Mouse (Mus musculus) forebrain, embryonic 14.5 days (tissue): ENCODE data around the gene Ptprn2. TPM values are rescaled to one million over a fixed set of nuclear protein-coding genes. Genes with fewer than 3 reads are reported as not detected.
"Not testable (repeated sequence)": the region's sequence is repeated elsewhere in the genome, so short reads cannot be mapped to it uniquely, and the experiment has no call there.

Experiments used
- ATAC-seq: fragments of 200-750 bp; cut with Nextera tagmentation; 2 replicates; pipeline ENCODE4 v1.8.0; 2017; ENCODE audit warnings: mild to moderate bottlenecking, moderate library complexity
- DNase-seq: peaks from one replicate; pipeline ENCODE4 v3.0.0-alpha.2; 2015; ENCODE audit warnings: low spot score
- H3K27ac ChIP-seq: fragments of 300-500 bp; sonication (generic); 2 replicates; pipeline ENCODE4 v1.5.1; 2014; ENCODE audit warnings: low read depth, mild to moderate bottlenecking, control low read depth, low read length, moderate library complexity
- H3K27me3 ChIP-seq: fragments of 300-500 bp; sonication (generic); replicated peaks from 2 replicates; pipeline ENCODE4 v1.6.1; 2014; ENCODE audit warnings: low read length, control low read depth, mixed read lengths; ENCODE audit not compliant: control insufficient read depth, insufficient read depth
- H3K36me3 ChIP-seq: fragments of 300-500 bp; sonication (generic); 2 replicates; pipeline ENCODE4 v1.6.1; 2014; ENCODE audit warnings: low read length, control low read depth; ENCODE audit not compliant: control insufficient read depth, insufficient read depth
- H3K4me1 ChIP-seq: fragments of 300-500 bp; sonication (generic); 2 replicates; pipeline ENCODE4 v1.6.1; 2014; ENCODE audit warnings: antibody characterized with exemption, low read length, control low read depth; ENCODE audit not compliant: control insufficient read depth, insufficient read depth
- H3K4me2 ChIP-seq: fragments of 300-500 bp; sonication (generic); 2 replicates; pipeline ENCODE4 v1.6.1; 2014; ENCODE audit warnings: mild to moderate bottlenecking, control low read depth, low read length
- H3K4me3 ChIP-seq: fragments of 300-500 bp; sonication (generic); 2 replicates; pipeline ENCODE4 v1.5.1; 2014; ENCODE audit warnings: low read depth, low read length, control low read depth
- H3K9ac ChIP-seq: fragments of 300-500 bp; sonication (generic); 2 replicates; pipeline ENCODE4 v1.6.1; 2014; ENCODE audit warnings: mild to moderate bottlenecking, low read length, control low read depth, moderate library complexity
- H3K9me3 ChIP-seq: fragments of 300-500 bp; sonication (generic); replicated peaks from 2 replicates; pipeline ENCODE4 v1.6.1; 2016; ENCODE audit warnings: low read length, control low read depth, mixed read lengths; ENCODE audit not compliant: control insufficient read depth
- WGBS: fragments of 180-500 bp; shearing (Covaris S2); extraction: QIAGEN DNeasy Blood & Tissue Kit; methylation state at CpG from one replicate; pipeline ENCODE4 v1.1.7; 2014; 5-methylcytosine and 5-hydroxymethylcytosine counted together
- polyA plus RNA-seq: library from polyadenylated mRNA; unstranded; fragments of >200 nt; fragmentation: Nextera tagmentation; extraction: Ambion mirVana; gene quantifications from 2 replicates; pipeline ENCODE4 v1.2.1, GENCODE M21; 2014

Ptprn2 gene
- polyA plus RNA-seq, 1 experiment from 2014 or later = 4.1 TPM

DNA sequence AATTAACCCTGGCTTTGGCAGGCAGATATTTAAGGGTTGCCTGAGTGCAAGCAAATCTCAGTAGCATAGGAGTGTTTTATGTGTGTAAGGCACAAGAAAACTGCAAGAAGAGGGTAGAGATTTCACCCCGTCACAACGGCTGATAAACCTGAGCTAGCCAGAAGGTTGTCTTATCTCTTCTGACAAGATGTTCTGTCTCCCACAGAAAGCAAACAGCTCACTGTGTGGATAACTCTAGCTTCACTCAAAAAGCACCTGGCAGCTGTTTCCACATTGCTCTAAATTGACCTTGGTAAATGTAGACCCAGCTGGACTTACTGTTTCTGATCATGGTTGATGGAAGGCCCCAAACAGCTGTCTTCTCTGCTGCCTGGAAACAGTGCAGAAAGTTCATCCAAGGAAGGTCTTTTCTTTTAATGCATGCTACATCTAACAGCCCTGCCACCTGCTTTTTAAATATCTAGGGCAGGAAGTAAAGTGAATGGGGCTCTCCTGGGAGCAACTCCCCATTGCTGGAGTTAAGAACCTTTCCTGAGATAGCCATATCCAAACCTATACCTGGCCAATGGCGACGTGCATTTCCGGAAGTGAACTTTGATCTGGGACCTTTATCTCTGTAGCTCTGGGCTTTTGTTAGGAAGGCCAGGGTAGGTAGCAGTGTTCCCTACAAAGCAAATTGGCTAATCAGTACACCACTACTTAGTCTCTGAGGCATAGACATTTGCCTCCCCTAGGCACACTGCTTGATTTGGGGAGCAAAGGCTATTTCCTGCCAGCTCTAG, 5.2 kb downstream of the Ptprn2 start:
- 92% methylated on average over 5 of the region's 5 CpGs for WGBS
- Histone ChIP-seq H3K36me3 (no peaks in the 10 kb centered on the region), H3K4me2 (no peak overlapping the region), H3K9me3 (no peaks in the 10 kb centered on the region), H3K27me3 (no peaks in the 10 kb centered on the region), H3K9ac (no peak overlapping the region), H3K27ac (no peak overlapping the region), H3K4me1 (0 out of 2 replicates have a peak, but pooled peaks cover 2% of the 10 kb centered on the region), H3K4me3 (no peak overlapping the region)
- ATAC-seq (no peak), DNase-seq (no peak)

DNA sequence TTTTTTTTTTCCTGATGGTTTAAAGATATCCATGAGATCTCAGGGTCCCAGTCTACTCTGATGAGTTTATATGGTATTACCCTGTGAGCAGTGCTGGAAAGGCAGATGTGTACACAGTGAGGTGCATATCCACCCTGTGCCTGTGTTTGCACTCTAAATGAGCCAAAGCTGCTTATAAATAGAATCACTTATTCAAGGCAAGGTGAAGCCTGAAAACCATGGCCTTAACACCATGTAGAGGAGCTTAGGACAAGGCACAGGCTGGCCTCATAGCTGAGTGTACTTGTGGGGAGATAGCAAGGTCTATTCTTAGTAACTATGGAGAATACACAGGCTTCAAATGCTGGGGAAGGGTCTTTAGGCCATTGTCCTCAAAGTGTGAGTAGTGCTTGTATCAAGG, 13.1 kb downstream of the Ptprn2 start:
- no peak for ATAC-seq
- Histone ChIP-seq H3K27me3 (no peaks in the 10 kb centered on the region), H3K4me2 (no peak overlapping the region), H3K9ac (no peak overlapping the region), H3K9me3 (no peaks in the 10 kb centered on the region), H3K4me3 (no peak overlapping the region), H3K27ac (no peak overlapping the region), H3K4me1 (no peaks in the 10 kb centered on the region), H3K36me3 (no peaks in the 10 kb centered on the region)
- DNase-seq = no peak

DNA sequence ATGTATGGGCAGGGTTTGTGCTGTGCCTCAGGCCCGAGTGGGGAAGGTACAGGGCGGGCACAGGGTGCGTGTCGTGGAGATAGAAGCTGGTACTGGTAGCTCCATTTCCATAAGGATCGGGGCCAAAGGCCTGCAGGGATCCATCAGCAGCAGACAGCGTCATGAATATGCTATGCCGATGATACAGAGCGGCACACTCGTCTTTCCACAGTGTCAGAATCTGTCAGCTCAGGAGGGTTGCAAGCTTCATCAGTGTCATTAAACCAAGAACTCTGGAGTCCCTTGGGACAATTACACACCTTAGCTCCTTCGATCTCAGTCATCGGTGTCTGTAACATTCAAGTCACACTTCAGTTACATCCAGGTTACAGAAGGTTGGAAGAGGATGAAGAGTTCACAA, 15.1 kb downstream of the Ptprn2 start:
- ATAC-seq (no peak), DNase-seq (peak; percentile 7)
- H3K4me1 ChIP-seq = no peaks in the 10 kb centered on the region
- H3K27me3 ChIP-seq = no peaks in the 10 kb centered on the region
- WGBS = 89% methylated on average over 11 of the region's 11 CpGs
- H3K27ac ChIP-seq = no peak overlapping the region
- H3K9ac ChIP-seq = no peak overlapping the region
- H3K36me3 ChIP-seq = no peaks in the 10 kb centered on the region
- H3K4me2 ChIP-seq = no peak overlapping the region
- no peak overlapping the region for H3K4me3 ChIP-seq
- no peaks in the 10 kb centered on the region for H3K9me3 ChIP-seq

DNA sequence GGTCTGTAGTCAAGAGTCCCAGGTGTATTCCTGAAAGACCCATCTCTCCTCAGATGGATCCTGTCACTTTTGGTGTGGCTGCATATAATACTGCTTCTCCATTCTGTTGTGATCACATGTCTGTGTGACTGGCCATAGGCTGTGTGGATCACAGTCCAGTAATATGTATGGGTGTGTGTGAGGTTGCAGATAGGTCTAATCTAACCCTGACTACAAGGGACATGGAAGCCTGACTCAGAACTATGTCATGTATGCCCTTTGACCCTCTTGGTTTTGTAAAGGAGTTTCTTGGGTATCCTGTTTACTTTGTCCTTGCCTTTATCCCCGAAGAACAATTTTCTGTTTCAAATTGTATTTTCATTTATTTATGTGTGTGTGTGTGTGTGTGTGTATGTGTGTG, 27.0 kb downstream of the Ptprn2 start:
- Histone ChIP-seq H3K36me3 (no peaks in the 10 kb centered on the region), H3K27ac (no peak overlapping the region), H3K9ac (no peak overlapping the region), H3K4me2 (no peak overlapping the region), H3K27me3 (no peaks in the 10 kb centered on the region), H3K9me3 (no peaks in the 10 kb centered on the region), H3K4me3 (no peak overlapping the region), H3K4me1 (no peaks in the 10 kb centered on the region)
- WGBS = 89% methylated on average over 1 of the region's 1 CpGs
- no peak for ATAC-seq
- DNase-seq = no peak

DNA sequence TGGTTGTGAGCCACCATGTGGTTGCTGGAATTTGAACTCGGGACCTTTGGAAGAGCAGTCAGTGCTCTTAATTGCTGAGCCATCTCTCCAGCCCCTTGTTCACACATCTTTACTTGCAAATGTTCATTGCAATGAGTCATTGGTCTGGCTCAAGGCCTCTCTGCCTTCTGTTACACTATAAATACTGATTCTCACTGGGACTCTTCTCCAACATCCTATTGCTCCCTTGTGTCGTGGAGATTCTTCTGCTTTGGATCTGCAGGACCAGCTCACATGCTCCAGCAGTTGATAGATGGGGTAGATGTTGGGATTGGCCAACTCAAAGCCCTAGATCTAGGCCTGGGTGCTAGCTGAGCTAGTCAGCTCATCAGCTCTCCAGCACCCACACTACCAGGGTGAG, 28.3 kb downstream of the Ptprn2 start:
- not testable (repeated sequence) for H3K9ac ChIP-seq, ATAC-seq, DNase-seq, H3K36me3 ChIP-seq, H3K4me3 ChIP-seq, H3K27me3 ChIP-seq, H3K4me1 ChIP-seq, H3K4me2 ChIP-seq, H3K27ac ChIP-seq, H3K9me3 ChIP-seq
- WGBS = 81% methylated on average over 2 of the region's 2 CpGs

DNA sequence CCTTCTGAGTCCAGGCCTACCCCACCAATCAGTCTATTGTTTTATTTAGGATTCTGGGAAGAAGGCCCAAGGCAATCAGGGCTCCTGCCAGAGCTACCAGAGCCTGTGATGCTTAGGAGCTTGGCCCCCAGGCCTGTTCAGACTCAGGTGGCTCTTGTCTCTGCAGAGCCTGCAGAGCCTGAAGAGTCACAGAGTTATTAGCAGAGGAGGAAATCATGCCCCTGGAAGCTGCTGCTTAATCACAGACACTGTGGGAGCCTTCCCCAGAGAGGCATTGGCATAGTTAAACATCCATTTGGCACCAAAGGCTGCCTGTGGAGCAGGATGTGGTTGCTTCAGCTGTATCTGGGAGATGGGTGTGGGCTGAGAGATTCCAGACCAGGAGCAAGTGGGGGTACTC, 30.3 kb downstream of the Ptprn2 start:
- Histone ChIP-seq H3K27me3 (no peaks in the 10 kb centered on the region), H3K9ac (no peak overlapping the region), H3K4me1 (no peaks in the 10 kb centered on the region), H3K9me3 (no peaks in the 10 kb centered on the region), H3K4me3 (no peak overlapping the region), H3K27ac (no peak overlapping the region), H3K36me3 (no peaks in the 10 kb centered on the region), H3K4me2 (no peak overlapping the region)
- ATAC-seq (no peak), DNase-seq (peak; percentile 16)

DNA sequence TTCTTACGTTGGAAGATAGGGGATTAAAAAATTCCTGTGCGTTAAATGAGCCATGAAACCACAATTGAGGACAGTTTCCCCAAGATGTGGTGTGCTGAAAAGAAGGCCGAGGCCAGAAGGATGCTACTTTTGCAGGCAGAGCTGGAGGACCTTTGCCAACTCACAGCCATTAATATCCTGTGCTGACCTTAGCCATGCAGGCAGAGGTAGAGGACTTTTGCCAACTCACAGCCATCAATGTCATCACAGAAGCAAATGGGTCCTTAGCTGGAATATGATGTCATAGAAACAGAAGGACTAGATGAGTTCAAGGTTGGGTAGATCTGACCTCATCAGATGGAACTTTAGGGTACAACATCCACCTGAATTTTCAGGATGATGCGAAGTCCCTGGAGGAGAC, 43.3 kb downstream of the Ptprn2 start:
- no peaks in the 10 kb centered on the region for H3K36me3 ChIP-seq
- ATAC-seq (no peak), DNase-seq (no peak)
- H3K4me3 ChIP-seq = no peak overlapping the region
- no peaks in the 10 kb centered on the region for H3K4me1 ChIP-seq
- H3K9ac ChIP-seq = no peak overlapping the region
- no peaks in the 10 kb centered on the region for H3K27me3 ChIP-seq
- H3K27ac ChIP-seq = no peak overlapping the region
- H3K4me2 ChIP-seq = no peak overlapping the region
- WGBS = 71% methylated on average over 4 of the region's 4 CpGs
- H3K9me3 ChIP-seq = no peaks in the 10 kb centered on the region

DNA sequence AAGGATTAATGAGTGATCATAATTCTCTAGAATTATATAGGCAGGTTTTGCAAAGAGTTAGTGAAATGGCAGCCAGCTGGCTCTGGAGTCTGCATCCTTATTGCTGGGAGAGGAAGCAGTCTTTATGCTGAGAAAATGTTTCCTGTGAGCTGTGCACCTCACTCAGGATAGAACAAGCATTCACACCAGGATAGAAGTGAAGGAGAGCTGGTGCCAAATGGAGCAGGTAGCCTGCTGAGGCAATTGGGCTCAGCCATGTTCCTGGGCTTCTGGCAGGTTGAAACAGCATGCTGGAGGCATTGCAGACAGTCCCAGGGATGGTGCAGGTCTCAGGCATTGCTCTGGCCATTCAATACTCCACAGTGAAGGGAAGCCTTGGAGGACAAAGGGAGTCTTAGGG, 47.8 kb downstream of the Ptprn2 start:
- no peak overlapping the region for H3K27ac ChIP-seq
- no peak for DNase-seq
- no peaks in the 10 kb centered on the region for H3K27me3 ChIP-seq

DNA sequence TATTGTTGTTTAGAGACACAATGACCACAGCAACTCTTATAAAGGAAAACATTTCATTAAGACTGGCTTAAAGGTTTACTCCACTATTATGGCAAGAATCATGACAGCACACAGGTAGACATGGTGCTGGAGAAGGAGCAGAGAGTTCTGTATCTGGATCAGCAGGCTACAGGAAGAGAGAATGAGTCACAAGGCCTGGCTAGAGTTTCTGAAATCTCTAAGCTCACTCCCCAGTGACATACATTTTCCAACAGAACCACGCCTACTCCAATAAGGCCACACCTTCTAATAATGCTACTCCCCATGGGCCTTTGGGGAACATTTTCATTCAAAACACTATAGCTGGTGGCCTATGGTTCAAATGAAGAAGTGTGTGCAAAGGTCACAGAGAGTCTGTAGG, 53.8 kb downstream of the Ptprn2 start:
- ATAC-seq (no peak), DNase-seq (no peak)
- 82% methylated on average over 1 of the region's 1 CpGs for whole genome bisulfite sequencing
- H3K36me3 ChIP-seq = no peaks in the 10 kb centered on the region
- H3K9ac ChIP-seq = no peak overlapping the region
- no peak overlapping the region for H3K4me2 ChIP-seq
- no peak overlapping the region for H3K4me3 ChIP-seq
- no peaks in the 10 kb centered on the region for H3K4me1 ChIP-seq
- no peaks in the 10 kb centered on the region for H3K9me3 ChIP-seq
- H3K27me3 ChIP-seq = no peaks in the 10 kb centered on the region
- H3K27ac ChIP-seq = no peak overlapping the region

More for the DNA sequence above, 47.8 kb downstream of the Ptprn2 start:
- H3K4me3 ChIP-seq = no peak overlapping the region
- H3K4me1 ChIP-seq = no peaks in the 10 kb centered on the region
- no peak overlapping the region for H3K9ac ChIP-seq
- no peak overlapping the region for H3K4me2 ChIP-seq
- H3K36me3 ChIP-seq = no peaks in the 10 kb centered on the region
- ATAC-seq = no peak
- H3K9me3 ChIP-seq = no peaks in the 10 kb centered on the region
